In the genomic region with DNA sequence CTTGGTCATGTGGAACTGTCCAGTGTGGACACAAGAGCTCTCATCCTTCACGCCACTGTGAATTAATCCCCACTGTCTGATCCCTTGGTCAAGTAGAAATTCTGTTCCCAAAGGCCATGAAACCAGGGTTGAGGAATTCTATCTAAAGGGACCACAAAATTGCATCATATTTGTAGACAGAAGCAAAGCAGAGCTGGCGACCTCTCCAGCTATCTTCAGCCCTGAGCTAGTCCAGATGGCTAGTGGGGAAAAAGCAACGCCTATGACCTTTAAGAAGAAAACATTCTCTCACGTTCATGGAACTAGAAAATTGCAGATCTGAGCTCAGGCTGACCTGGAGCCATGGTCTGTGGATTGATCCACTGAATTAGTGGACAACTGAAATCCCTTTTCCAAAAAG, we compare ENCODE assay signal across 23 mouse cellular contexts. TPM values are rescaled to one million over a fixed set of nuclear protein-coding genes. Genes with fewer than 3 reads are reported as not detected.
DNase-seq lines count a peak whose midpoint lies in the region; ATAC-seq lines count a peak whose summit lies in the region.
"Had no signal": no experiment of that assay in that cellular context is flagged by ENCODE, and none has a peak within 500 bp of the region (broad histone marks: within the 10 kb centered on the region; RNA-seq: fewer than 3 reads in every experiment).

No protein-coding gene starts in this region.

- no peak overlapping the region for H3K9ac ChIP-seq in forebrain, embryonic 16.5 days (replicated peaks; ENCODE audit: low read depth, low read length)
- H3K9ac ChIP-seq: embryonic facial prominence, embryonic 12.5 days; forebrain, embryonic 15.5 days; hindbrain, embryonic 13.5 days had no signal

- intact Hi-C loops in heart, postnatal 10 days (cut with DNase I), result no loop called here

- WGBS in limb, embryonic 10.5 days, result 77% methylated on average over 4 of the region's 4 CpGs
- WGBS in forebrain, embryonic 16.5 days, result 82% methylated on average over 4 of the region's 4 CpGs

- DNase-seq in heart, adult 11 months, result peak; percentile 96
- no peak for DNase-seq in heart, postnatal 4 days
- DNase-seq in lung, adult 18-20 months, result peak; percentile 9 to 34
- no peak for DNase-seq in lung, postnatal 4 days
- peak; percentile 41 to 52 for DNase-seq in heart, postnatal 10 days
- DNase-seq in limb, embryonic 10.5 days (ENCODE audit: low spot score), result no peak
- no peak for DNase-seq in Muller cell, postnatal 12 days (ENCODE audit: inconsistent ontology term)
- DNase-seq: adrenal gland, adult 8-10 months; adrenal gland, postnatal 36 days; B cell, adult 2 months; cerebellum, adult 2 months; cerebellum, postnatal 10 days; embryo, embryonic 11 days; gastrocnemius, postnatal 10 days; kidney, adult 11 months had no signal

- H3K27ac ChIP-seq in limb, embryonic 10.5 days, result peak overlapping the region; percentile 76; the same call in 1 of the 2 replicates
- no peak overlapping the region for H3K27ac ChIP-seq in forebrain, embryonic 16.5 days (ENCODE audit: low read length)
- H3K27ac ChIP-seq: embryonic facial prominence, embryonic 12.5 days; forebrain, embryonic 15.5 days; hindbrain, embryonic 13.5 days; hindbrain, postnatal 0 days had no signal

- no peaks in the 10 kb centered on the region for H3K9me3 ChIP-seq in limb, embryonic 10.5 days (replicated peaks)
- H3K9me3 ChIP-seq in forebrain, embryonic 16.5 days (ENCODE audit: control insufficient read depth, low read length), result no peaks in the 10 kb centered on the region
- H3K9me3 ChIP-seq: embryonic facial prominence, embryonic 12.5 days; forebrain, embryonic 15.5 days; hindbrain, embryonic 13.5 days had no signal

- no peak for ATAC-seq in forebrain, embryonic 16.5 days
- ATAC-seq: CD4-positive, CD25-positive, alpha-beta regulatory T cell, adult 4 months; forebrain, embryonic 15.5 days; hindbrain, postnatal 0 days; Patski had no signal

- H3K27me3 ChIP-seq in limb, embryonic 10.5 days (ENCODE audit: low read depth, poor library complexity, severe bottlenecking), result no peaks in the 10 kb centered on the region
- H3K27me3 ChIP-seq in forebrain, embryonic 16.5 days (replicated peaks; ENCODE audit: control insufficient read depth, insufficient read depth, low read length), result no peaks in the 10 kb centered on the region
- H3K27me3 ChIP-seq: embryonic facial prominence, embryonic 12.5 days; forebrain, embryonic 15.5 days; hindbrain, embryonic 13.5 days; Patski had no signal

- no peak overlapping the region for H3K4me3 ChIP-seq in limb, embryonic 10.5 days
- no peak overlapping the region for H3K4me3 ChIP-seq in forebrain, embryonic 16.5 days (replicated peaks; ENCODE audit: low read length)
- H3K4me3 ChIP-seq: embryonic facial prominence, embryonic 12.5 days; forebrain, embryonic 15.5 days; hindbrain, embryonic 13.5 days had no signal

- H3K36me3 ChIP-seq in limb, embryonic 10.5 days, result no peaks in the 10 kb centered on the region
- no peaks in the 10 kb centered on the region for H3K36me3 ChIP-seq in forebrain, embryonic 16.5 days (ENCODE audit: control insufficient read depth, insufficient read depth)
- H3K36me3 ChIP-seq: embryonic facial prominence, embryonic 12.5 days; forebrain, embryonic 15.5 days; G1E; hindbrain, embryonic 13.5 days had no signal

- no peak overlapping the region for H3K4me2 ChIP-seq in forebrain, embryonic 16.5 days (ENCODE audit: low read length)
- H3K4me2 ChIP-seq: embryonic facial prominence, embryonic 12.5 days; forebrain, embryonic 15.5 days; hindbrain, embryonic 13.5 days had no signal

- H3K4me1 ChIP-seq in limb, embryonic 10.5 days, result peaks cover 26% of the 10 kb centered on the region
- H3K4me1 ChIP-seq in forebrain, embryonic 16.5 days (replicated peaks; ENCODE audit: control insufficient read depth, insufficient read depth, low read length), result no peaks in the 10 kb centered on the region
- H3K4me1 ChIP-seq: forebrain, embryonic 15.5 days had no signal

RNA-seq across cellular contexts. Expression of a gene that starts 39.6 kb away (rescaled TPM):
- 1 to 10 TPM; 5.8 to 6.3 TPM for total RNA-seq in heart, postnatal 4 days (2021)
- 1 to 10 TPM; 5.4 to 6.0 TPM for total RNA-seq in heart, postnatal 10 days (2021)
- polyA plus RNA-seq in limb, embryonic 10.5 days (2016; fragmentation: Nextera tagmentation; extraction: Ambion mirVana), result 13.1 and 13.4 TPM in 2 replicates
- 5.9 and 8.4 TPM in 2 replicates for polyA plus RNA-seq in forebrain, embryonic 16.5 days (2015; fragmentation: Nextera tagmentation; extraction: Ambion mirVana)
- total RNA-seq: G1E had no signal
- polyA plus RNA-seq: G1E had no signal

Comparison
In these comparisons a context has a peak if more than half of its experiments do, and no peak if none do; other contexts are left out.
1. DNase-seq: peak in heart, adult 11 months (single experiment), lung, adult 18-20 months (2 of 2) and heart, postnatal 10 days (2 of 2); none in heart, postnatal 4 days (single experiment), lung, postnatal 4 days (0 of 2), limb, embryonic 10.5 days (single experiment) and Muller cell, postnatal 12 days (single experiment).